Mouse (Mus musculus) heart, embryonic 15.5 days (tissue): ENCODE results near the gene Aen. TPM values are rescaled to one million over a fixed set of nuclear protein-coding genes. Genes with fewer than 3 reads are reported as not detected.

Experiments
- ATAC-seq: fragments of 200-750 bp; cut with Nextera tagmentation; replicated peaks from 2 replicates; pipeline ENCODE4 v1.8.0; 2017; ENCODE audit warnings: low read depth, moderate TSS enrichment; ENCODE audit not compliant: insufficient number of reproducible peaks, insufficient read depth, low FRiP score
- H3K27ac ChIP-seq: fragments of 300-500 bp; sonication (generic); 2 replicates; pipeline ENCODE4 v1.5.1; 2015; ENCODE audit warnings: mild to moderate bottlenecking, inconsistent platforms
- H3K27me3 ChIP-seq: fragments of 300-500 bp; sonication (generic); 2 replicates; pipeline ENCODE4 v1.6.1; 2015; ENCODE audit warnings: inconsistent platforms
- H3K36me3 ChIP-seq: fragments of 300-500 bp; sonication (generic); 2 replicates; pipeline ENCODE4 v1.6.1; 2015; ENCODE audit warnings: mild to moderate bottlenecking, inconsistent platforms
- H3K4me1 ChIP-seq: fragments of 300-500 bp; sonication (generic); replicated peaks from 2 replicates; pipeline ENCODE4 v1.6.1; 2015; ENCODE audit warnings: inconsistent platforms
- H3K4me2 ChIP-seq: fragments of 300-500 bp; sonication (generic); 2 replicates; pipeline ENCODE4 v1.6.1; 2015; ENCODE audit warnings: inconsistent platforms, mild to moderate bottlenecking, moderate library complexity
- H3K4me3 ChIP-seq: fragments of 300-500 bp; sonication (generic); 2 replicates; pipeline ENCODE4 v1.5.1; 2015; ENCODE audit warnings: mild to moderate bottlenecking, inconsistent platforms
- H3K9ac ChIP-seq: fragments of 300-500 bp; sonication (generic); 2 replicates; pipeline ENCODE4 v1.6.1; 2015; ENCODE audit warnings: mild to moderate bottlenecking, inconsistent platforms
- H3K9me3 ChIP-seq: fragments of 300-500 bp; sonication (generic); replicated peaks from 2 replicates; pipeline ENCODE4 v1.6.1; 2016; ENCODE audit warnings: inconsistent platforms
- WGBS: fragments of 180-500 bp; shearing (Covaris S2); methylation state at CpG from one replicate; pipeline ENCODE4 v1.1.7; 2015; ENCODE audit warnings: mixed read lengths; 5-methylcytosine and 5-hydroxymethylcytosine counted together
- polyA plus RNA-seq: library from polyadenylated mRNA; unstranded; fragments of >200 nt; fragmentation: Nextera tagmentation; extraction: Ambion mirVana; gene quantifications from 2 replicates; pipeline ENCODE4 v1.2.1, GENCODE M21; 2015

Gene Aen
- polyA plus RNA-seq, 1 experiment from 2014 or later: 26.8 TPM

DNA sequence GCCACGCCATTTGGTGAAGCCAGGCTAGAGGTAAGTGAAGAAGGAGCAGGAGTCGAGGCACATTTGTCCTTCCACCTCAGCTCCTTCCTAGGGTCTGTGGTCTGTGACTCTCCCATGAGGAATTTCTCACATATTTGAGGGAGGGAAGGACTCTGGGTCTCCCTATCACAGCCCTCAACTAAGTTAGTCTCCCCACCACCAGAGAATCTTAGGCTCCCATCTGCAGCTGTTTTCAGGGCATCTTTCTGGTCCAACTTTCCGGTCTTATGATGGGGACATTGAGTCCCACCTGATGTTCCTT is 18.8 kb downstream of the Aen start:
- WGBS: 66% methylated on average over 3 of the region's 3 CpGs
- no peaks in the 10 kb centered on the region for H3K9me3 ChIP-seq
- ATAC-seq: no peak
- no peaks in the 10 kb centered on the region for H3K27me3 ChIP-seq
- H3K9ac ChIP-seq: no peak overlapping the region
- peaks cover 25% of the 10 kb centered on the region for H3K4me1 ChIP-seq
- H3K27ac ChIP-seq: no peak overlapping the region
- no peak overlapping the region for H3K4me2 ChIP-seq
- H3K36me3 ChIP-seq: no peaks in the 10 kb centered on the region
- H3K4me3 ChIP-seq: no peak overlapping the region

DNA sequence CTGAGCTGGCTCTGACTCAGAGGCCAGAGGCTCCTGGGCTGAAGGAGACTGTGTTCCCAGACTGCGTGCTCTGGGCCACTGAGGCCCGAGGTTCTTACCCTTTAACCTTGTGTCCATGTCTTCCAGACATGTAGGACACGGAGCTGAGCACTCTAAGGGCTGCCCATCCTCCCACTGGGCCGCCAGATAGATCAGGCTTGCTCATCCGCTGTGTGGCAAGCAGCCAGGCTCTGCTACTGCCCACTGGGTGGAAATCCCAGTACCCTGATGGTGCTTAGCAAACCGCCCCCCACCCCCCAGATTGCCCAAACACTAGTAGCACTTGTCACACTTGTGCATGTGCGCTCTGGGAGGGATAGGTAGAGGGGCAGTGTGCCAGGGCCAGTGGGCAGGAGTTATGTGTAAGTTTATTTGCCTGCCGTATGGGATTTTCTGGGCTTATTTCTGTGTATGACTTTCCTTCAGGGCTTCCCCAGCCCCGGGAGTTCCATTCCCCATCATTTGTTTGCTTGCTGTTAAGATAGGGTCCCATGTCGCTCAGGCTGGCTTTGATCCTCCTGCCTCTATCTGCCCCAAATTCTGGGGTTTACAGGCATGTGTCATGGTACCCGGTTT is 19.3 kb downstream of the Aen start:
- Histone ChIP-seq H3K4me3 (no peak overlapping the region), H3K36me3 (no peaks in the 10 kb centered on the region), H3K9me3 (no peaks in the 10 kb centered on the region), H3K27ac (no peak overlapping the region), H3K27me3 (no peaks in the 10 kb centered on the region), H3K9ac (no peak overlapping the region), H3K4me2 (no peak overlapping the region), H3K4me1 (peaks cover 25% of the 10 kb centered on the region)
- 83% methylated on average over 11 of the region's 11 CpGs for WGBS
- ATAC-seq: no peak

DNA sequence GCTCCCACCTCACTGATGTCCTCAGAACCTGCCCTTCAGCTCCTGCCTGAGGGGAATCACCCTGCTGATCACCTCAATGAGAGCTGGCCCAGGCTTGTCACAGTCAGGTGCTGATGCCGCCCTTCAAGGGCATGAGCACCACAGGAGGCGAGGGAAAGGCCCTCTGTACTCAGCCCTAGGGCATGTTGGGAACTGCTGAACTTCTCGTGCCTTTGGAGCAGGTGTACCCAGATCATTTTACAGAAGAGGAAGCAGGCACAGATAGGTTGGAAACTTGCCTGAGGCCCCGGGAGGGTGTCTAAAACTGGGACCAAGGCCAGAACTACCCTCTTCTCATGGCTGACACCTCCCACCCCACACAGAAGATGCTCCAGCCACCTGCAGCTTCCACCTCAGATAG is 23.0 kb downstream of the Aen start:
- ATAC-seq: no peak
- H3K4me2 ChIP-seq: no peak overlapping the region
- no peak overlapping the region for H3K9ac ChIP-seq
- H3K4me3 ChIP-seq: no peak overlapping the region
- H3K27me3 ChIP-seq: peaks cover 8% of the 10 kb centered on the region; the same call in 1 of the 2 replicates
- peaks cover 11% of the 10 kb centered on the region for H3K4me1 ChIP-seq
- 36% methylated on average over 4 of the region's 4 CpGs for WGBS
- no peaks in the 10 kb centered on the region for H3K36me3 ChIP-seq
- H3K27ac ChIP-seq: no peak overlapping the region
- H3K9me3 ChIP-seq: no peaks in the 10 kb centered on the region

DNA sequence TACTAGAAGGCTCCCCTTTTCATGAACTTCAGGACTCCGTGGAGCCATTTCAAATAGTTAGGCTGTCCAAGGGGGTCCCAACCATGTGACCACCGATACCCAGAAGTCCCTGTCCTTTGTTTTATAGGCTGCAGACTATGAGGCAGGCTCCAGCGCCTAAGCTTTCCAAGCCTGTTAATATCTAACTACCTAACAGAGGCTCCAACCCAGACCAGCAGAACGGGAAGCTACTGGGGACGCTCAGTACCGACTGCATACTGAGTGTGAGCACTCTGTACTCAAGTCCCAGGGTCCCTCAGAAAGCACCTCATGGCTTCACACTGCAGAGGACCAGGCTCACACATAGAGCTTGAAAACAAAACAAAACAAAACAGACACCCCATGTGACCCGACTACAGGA is 26.9 kb downstream of the Aen start:
- Histone ChIP-seq H3K9ac (no peak overlapping the region), H3K27ac (no peak overlapping the region), H3K4me1 (no peaks in the 10 kb centered on the region), H3K4me3 (no peak overlapping the region), H3K36me3 (no peaks in the 10 kb centered on the region), H3K4me2 (no peak overlapping the region), H3K27me3 (peaks cover 21% of the 10 kb centered on the region), H3K9me3 (no peaks in the 10 kb centered on the region)
- WGBS: 66% methylated on average over 7 of the region's 7 CpGs
- ATAC-seq: no peak

DNA sequence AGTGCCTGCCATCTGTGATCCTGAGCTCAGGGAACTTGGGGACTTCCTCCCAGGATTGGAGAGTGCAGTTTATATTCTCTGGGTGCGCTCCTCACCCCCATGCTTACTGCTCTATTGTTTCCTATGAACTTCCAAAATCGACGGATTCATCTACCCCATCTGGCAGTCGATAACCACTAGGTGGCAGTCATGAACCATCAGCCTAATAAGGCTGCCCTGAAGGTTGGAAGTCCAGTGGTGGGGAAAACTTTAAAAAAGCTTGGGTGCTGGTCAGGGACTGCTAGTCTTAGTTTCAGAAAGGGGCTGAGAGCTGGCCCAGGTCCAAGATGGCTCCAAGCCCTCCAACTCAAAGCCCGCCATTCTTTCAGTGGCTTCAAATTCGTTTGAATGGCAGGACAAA is 28.6 kb downstream of the Aen start:
- Histone ChIP-seq H3K27me3 (peaks cover 25% of the 10 kb centered on the region), H3K9ac (no peak overlapping the region), H3K4me3 (no peak overlapping the region), H3K9me3 (no peaks in the 10 kb centered on the region), H3K4me2 (no peak overlapping the region), H3K4me1 (no peaks in the 10 kb centered on the region), H3K36me3 (no peaks in the 10 kb centered on the region), H3K27ac (no peak overlapping the region)
- 7% methylated on average over 6 of the region's 6 CpGs for WGBS
- ATAC-seq: no peak

DNA sequence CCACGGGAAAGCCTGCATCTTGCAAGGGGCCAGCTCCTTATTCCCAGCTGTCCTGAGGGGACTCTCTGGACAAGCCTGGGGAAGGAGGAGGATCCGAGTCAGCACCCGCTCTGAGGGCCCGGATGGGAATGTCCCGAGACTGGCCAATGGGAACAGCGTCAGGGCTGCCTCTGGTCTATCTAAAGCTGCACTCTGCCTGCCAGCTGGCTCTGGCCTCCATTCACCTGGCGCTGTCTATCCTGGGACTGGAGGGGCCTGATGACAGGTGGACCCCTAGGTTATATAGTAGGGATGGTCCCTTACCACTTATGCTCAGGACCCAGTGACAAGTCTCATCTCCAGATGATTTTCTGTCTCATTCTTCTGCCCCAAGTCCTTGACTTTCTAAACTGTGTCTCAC is 29.1 kb downstream of the Aen start:
- Histone ChIP-seq H3K4me1 (no peaks in the 10 kb centered on the region), H3K36me3 (no peaks in the 10 kb centered on the region), H3K4me3 (no peak overlapping the region), H3K27ac (no peak overlapping the region), H3K9me3 (no peaks in the 10 kb centered on the region), H3K4me2 (no peak overlapping the region), H3K9ac (no peak overlapping the region), H3K27me3 (peaks cover 25% of the 10 kb centered on the region)
- ATAC-seq: no peak
- WGBS: 61% methylated on average over 7 of the region's 7 CpGs

DNA sequence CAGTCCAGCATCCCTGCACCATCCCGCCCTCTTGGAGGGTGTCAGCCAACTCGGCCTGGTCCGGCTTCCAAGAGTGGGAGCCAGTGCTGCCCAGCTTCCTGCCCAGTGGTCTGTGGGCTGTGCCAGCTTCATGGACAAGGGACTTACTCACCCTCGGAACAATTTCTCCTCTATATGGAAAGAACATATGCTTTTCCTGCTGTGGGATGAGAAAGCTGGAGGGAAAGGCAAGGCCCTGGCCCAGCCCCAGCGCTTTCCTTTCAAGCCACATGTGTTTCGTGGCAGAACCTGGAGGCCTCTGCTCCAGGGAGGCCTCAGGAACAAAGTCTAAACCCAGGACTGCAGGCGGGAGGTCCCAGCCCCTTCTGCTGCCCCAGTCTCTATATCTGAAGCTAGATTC is 30.0 kb downstream of the Aen start:
- ATAC-seq: no peak
- H3K36me3 ChIP-seq: no peaks in the 10 kb centered on the region
- no peaks in the 10 kb centered on the region for H3K9me3 ChIP-seq
- no peaks in the 10 kb centered on the region for H3K4me1 ChIP-seq
- no peak overlapping the region for H3K27ac ChIP-seq
- no peak overlapping the region for H3K4me3 ChIP-seq
- H3K27me3 ChIP-seq: peaks cover 25% of the 10 kb centered on the region
- H3K9ac ChIP-seq: no peak overlapping the region
- 77% methylated on average over 7 of the region's 7 CpGs for WGBS
- H3K4me2 ChIP-seq: no peak overlapping the region

DNA sequence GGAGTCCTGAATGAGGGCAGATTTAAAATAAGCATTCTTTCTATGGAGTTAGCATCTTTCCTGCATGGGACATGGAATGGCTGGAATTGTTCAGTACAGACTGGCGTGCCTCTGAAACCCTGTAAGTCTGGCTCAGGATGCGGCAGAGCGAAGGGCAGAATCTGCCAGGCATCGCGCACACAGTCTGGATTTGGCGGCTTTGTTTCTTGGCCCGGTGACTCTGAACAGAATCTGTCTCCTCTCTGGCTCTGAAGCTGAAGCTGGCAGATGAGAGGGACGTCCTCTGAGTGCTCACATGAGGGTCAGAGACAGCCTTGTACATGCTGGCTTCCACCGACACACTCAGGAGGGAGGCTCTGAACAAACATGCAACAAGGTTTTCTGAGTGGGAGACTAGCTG is 30.5 kb downstream of the Aen start:
- no peak overlapping the region for H3K9ac ChIP-seq

DNA sequence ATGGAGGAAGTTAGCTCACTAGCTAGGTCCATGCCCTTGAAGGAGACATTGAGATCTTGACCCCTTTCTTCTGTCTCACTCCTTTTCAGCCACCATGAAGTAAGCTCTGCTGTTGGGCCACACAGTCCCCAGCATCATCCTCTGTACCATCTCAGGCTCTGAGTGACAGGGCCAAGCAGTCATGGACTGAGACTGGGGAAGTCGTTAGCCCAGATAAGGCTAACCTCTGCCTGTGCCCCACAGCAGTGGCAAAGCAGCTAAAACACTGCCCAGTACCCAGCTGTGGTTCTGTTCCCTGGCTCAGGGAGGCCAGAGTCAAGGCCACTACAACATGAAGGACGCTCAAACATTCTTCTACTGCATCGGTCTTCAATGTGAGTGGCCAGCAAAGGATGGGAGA is 31.6 kb downstream of the Aen start:
- no peak overlapping the region for H3K9ac ChIP-seq
- H3K27ac ChIP-seq: no peak overlapping the region
- no peaks in the 10 kb centered on the region for H3K9me3 ChIP-seq
- H3K27me3 ChIP-seq: peaks cover 25% of the 10 kb centered on the region
- no peak overlapping the region for H3K4me2 ChIP-seq
- ATAC-seq: no peak
- 52% methylated on average over 3 of the region's 3 CpGs for WGBS
- H3K4me3 ChIP-seq: no peak overlapping the region
- H3K36me3 ChIP-seq: no peaks in the 10 kb centered on the region
- H3K4me1 ChIP-seq: no peaks in the 10 kb centered on the region

More for the DNA sequence above, 30.5 kb downstream of the Aen start:
- WGBS: 71% methylated on average over 9 of the region's 9 CpGs
- no peaks in the 10 kb centered on the region for H3K36me3 ChIP-seq
- no peak overlapping the region for H3K27ac ChIP-seq
- no peaks in the 10 kb centered on the region for H3K9me3 ChIP-seq
- peaks cover 25% of the 10 kb centered on the region for H3K27me3 ChIP-seq
- H3K4me3 ChIP-seq: no peak overlapping the region
- H3K4me1 ChIP-seq: no peaks in the 10 kb centered on the region
- ATAC-seq: no peak
- H3K4me2 ChIP-seq: no peak overlapping the region

DNA sequence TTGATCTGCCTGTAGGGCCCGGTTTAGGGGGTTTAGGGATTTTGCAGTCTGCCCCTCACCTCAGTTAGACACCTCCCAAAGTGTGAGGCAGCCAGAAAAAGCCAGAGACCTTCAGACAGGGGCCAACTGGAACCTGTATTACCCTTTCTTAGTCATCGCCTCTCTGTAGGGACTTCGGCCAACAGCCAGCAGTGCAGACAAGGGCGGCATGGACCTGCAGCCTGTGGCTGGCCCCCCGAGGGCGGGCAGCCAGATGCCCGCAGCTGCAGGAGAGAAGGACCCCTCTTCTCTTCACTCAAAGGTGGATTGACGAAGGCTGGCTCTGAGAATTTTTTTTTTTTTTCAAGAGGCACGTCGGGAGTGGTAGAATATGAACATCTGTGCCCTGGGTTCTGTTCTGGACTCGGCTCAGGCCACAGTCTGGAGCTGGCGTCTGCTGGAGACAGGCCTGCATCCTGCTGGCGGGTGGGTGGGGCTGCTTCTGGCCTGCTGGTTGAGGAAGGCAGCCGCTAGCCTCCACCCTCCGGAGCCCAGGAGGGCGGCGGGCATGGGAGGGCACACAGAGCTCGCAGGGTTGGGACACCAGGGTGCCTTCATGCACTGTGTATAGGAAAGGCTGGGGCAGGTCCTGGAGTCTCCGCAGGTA is 43.4 kb downstream of the Aen start:
- ATAC-seq: 0 out of 2 replicates have a peak, but pooled peaks have one; percentile 32
- H3K27me3 ChIP-seq: no peaks in the 10 kb centered on the region
- H3K27ac ChIP-seq: no peak overlapping the region
- H3K4me1 ChIP-seq: no peaks in the 10 kb centered on the region
- no peaks in the 10 kb centered on the region for H3K9me3 ChIP-seq
- H3K4me3 ChIP-seq: no peak overlapping the region
- H3K4me2 ChIP-seq: no peak overlapping the region
- WGBS: 51% methylated on average over 19 of the region's 19 CpGs
- no peak overlapping the region for H3K9ac ChIP-seq
- H3K36me3 ChIP-seq: no peaks in the 10 kb centered on the region

DNA sequence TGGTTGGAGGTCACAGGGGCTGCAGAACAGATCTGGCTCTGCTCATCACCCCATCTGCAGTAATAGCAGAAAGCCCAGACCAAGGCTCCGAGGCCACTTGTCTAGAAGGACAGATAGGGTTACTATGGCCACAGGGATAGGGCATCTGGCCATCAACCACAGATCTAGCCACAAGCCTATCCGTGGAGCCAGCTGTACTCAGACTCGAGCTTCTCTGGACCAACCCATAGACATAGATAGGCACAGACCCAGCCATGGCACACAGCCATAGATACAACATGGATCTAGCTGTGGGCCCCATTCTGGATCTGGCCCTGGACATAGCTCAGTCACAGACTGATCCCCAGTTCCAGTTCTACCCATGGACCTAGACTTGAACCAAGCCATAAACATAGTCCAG is 45.3 kb downstream of the Aen start:
- Histone ChIP-seq H3K9me3 (no peaks in the 10 kb centered on the region), H3K27me3 (no peaks in the 10 kb centered on the region), H3K27ac (no peak overlapping the region), H3K36me3 (no peaks in the 10 kb centered on the region), H3K9ac (no peak overlapping the region), H3K4me1 (no peaks in the 10 kb centered on the region), H3K4me2 (no peak overlapping the region), H3K4me3 (no peak overlapping the region)
- no peak for ATAC-seq
- 64% methylated on average over 3 of the region's 3 CpGs for WGBS

DNA sequence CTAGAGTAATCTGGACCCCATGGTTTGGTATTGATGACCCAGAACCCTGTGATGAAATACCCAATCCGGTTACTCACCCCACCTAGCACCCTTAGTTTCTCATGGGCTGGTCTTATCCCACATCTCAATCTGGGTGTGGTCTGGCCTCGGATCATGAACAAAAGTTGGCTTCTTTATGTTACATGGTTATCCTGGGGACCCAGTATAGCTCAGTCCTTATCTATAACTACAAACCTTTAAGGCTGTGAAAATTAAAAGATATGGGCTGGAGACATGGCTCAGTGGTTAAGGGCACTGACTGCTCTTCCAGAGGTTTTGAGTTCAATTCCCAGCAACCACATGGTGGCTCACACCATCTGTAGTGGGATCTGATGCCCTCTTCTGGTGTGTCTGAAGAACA is 46.9 kb downstream of the Aen start:
- Histone ChIP-seq H3K9ac (no peak overlapping the region), H3K27ac (no peak overlapping the region), H3K4me3 (no peak overlapping the region), H3K9me3 (no peaks in the 10 kb centered on the region), H3K36me3 (no peaks in the 10 kb centered on the region), H3K4me1 (no peaks in the 10 kb centered on the region), H3K27me3 (0 out of 2 replicates have a peak, but pooled peaks cover 4% of the 10 kb centered on the region), H3K4me2 (no peak overlapping the region)
- ATAC-seq: no peak
- 90% methylated on average over 2 of the region's 2 CpGs for WGBS
